Mouse (Mus musculus) lung, embryonic 16.5 days (tissue): ENCODE data around the gene Nmnat1. TPM values are rescaled to one million over a fixed set of nuclear protein-coding genes. Genes with fewer than 3 reads are reported as not detected.
"Not testable (repeated sequence)": the region's sequence is repeated elsewhere in the genome, so short reads cannot be mapped to it uniquely, and the experiment has no call there.

ENCODE experiments used
- ATAC-seq: fragments of 200-750 bp; cut with Nextera tagmentation; 2 replicates; pipeline ENCODE4 v1.8.0; 2017; ENCODE audit warnings: low read depth, mild to moderate bottlenecking, moderate library complexity
- H3K27ac ChIP-seq: fragments of 300-500 bp; sonication (generic); 2 replicates; pipeline ENCODE4 v1.5.1; 2014; ENCODE audit warnings: mild to moderate bottlenecking, control low read depth, low read length
- H3K27me3 ChIP-seq: fragments of 300-500 bp; sonication (generic); 2 replicates; pipeline ENCODE4 v1.6.1; 2014; ENCODE audit warnings: low read depth, low read length, mixed read lengths; ENCODE audit not compliant: control insufficient read depth, insufficient read depth
- H3K36me3 ChIP-seq: fragments of 300-500 bp; sonication (generic); 2 replicates; pipeline ENCODE4 v1.6.1; 2014; ENCODE audit warnings: low read length; ENCODE audit not compliant: control insufficient read depth, insufficient read depth
- H3K4me1 ChIP-seq: fragments of 300-500 bp; sonication (generic); replicated peaks from 2 replicates; pipeline ENCODE4 v1.6.1; 2014; ENCODE audit warnings: low read length, mixed read lengths; ENCODE audit not compliant: control insufficient read depth, insufficient read depth
- H3K4me2 ChIP-seq: fragments of 300-500 bp; sonication (generic); 2 replicates; pipeline ENCODE4 v1.6.1; 2014; ENCODE audit warnings: low read depth, low read length, control low read depth
- H3K4me3 ChIP-seq: fragments of 300-500 bp; sonication (generic); 2 replicates; pipeline ENCODE4 v1.5.1; 2014; ENCODE audit warnings: mild to moderate bottlenecking, low read length, control low read depth
- H3K9ac ChIP-seq: fragments of 300-500 bp; sonication (generic); 2 replicates; pipeline ENCODE4 v1.6.1; 2014; ENCODE audit warnings: low read length, control low read depth
- H3K9me3 ChIP-seq: fragments of 300-500 bp; sonication (generic); 2 replicates; pipeline ENCODE4 v1.6.1; 2016; ENCODE audit warnings: low read length; ENCODE audit not compliant: control insufficient read depth
- WGBS: fragments of 180-500 bp; shearing (Covaris S2); extraction: QIAGEN DNeasy Blood & Tissue Kit; methylation state at CpG from one replicate; pipeline ENCODE4 v1.1.7; 2014; 5-methylcytosine and 5-hydroxymethylcytosine counted together
- polyA plus RNA-seq: library from polyadenylated mRNA; unstranded; fragments of >200 nt; fragmentation: Nextera tagmentation; extraction: Ambion mirVana; gene quantifications from 2 replicates; pipeline ENCODE4 v1.2.1, GENCODE M21; 2015

Gene Nmnat1
- polyA plus RNA-seq, 1 experiment from 2014 or later: 11.9 TPM

DNA sequence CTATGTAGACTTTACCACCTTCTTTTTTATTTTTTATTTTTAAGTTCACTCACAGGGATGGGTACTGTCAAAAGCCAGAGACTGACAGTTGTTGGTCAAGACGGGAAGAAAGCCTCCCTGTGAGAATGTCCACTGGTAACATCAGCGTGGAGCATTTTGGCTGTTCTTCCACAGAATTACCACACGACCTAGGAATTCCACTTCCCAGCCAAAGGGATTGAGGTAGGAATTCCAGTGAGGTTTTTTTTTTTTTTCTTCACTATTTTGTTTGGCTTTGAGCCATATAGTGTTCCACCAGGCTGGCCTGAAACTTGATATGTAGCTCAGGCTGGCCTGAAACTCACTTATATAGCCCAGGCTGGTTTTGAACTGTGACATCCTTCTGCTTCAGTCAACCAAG lies 42.6 kb downstream of the Nmnat1 start:
- Histone ChIP-seq H3K36me3 (no peaks in the 10 kb centered on the region), H3K9ac (no peak overlapping the region), H3K4me2 (no peak overlapping the region), H3K9me3 (no peaks in the 10 kb centered on the region), H3K27ac (0 out of 2 replicates have a peak overlapping the region, but pooled peaks have one; percentile 38), H3K27me3 (no peaks in the 10 kb centered on the region), H3K4me1 (peaks cover 6% of the 10 kb centered on the region), H3K4me3 (no peak overlapping the region)
- no peak for ATAC-seq
- WGBS: 17% methylated on average over 3 of the region's 3 CpGs

DNA sequence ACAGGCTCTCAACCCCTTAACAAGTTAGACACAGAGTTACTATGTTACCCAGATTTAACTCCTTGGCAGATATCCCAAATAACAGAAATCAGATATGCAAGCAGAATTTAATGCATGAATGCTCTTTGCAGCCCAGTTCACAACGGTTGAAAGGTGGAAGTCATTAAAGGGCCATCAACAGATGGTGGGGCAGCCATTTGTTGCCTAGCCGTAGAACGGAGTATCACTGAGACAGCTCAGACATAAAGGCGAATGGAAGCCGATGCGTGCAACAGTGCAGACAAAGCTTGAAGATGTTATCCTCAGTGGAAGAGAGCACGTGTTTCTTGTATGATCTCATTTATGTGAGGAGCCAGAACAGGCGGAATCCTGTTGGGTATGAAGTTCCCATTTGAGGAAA lies 44.4 kb downstream of the Nmnat1 start:
- Histone ChIP-seq H3K36me3 (no peaks in the 10 kb centered on the region), H3K4me1 (no peaks in the 10 kb centered on the region; the same call in 1 of the 2 replicates), H3K27me3 (no peaks in the 10 kb centered on the region), H3K9me3 (no peaks in the 10 kb centered on the region), H3K4me2 (no peak overlapping the region), H3K27ac (no peak overlapping the region), H3K9ac (no peak overlapping the region), H3K4me3 (no peak overlapping the region)
- ATAC-seq: no peak
- 73% methylated on average over 8 of the region's 8 CpGs for WGBS

DNA sequence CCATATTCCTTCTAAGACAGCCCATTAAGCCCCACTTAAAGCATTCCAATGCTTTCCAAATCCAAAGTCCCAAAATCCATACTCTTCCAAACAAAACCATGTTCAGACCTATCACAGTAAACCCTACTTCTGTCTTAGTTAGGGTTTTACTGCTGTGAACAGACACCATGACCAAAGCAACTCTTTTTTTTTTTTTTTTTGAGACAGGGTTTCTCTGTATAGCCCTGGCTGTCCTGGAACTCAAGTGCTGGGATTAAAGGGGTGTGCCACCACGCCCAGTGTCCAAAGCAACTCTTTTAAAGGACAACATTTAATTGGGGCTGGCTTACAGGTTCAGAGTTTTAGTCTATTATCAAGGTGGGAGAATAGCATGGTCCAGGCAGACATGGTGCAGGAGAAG lies 53.1 kb downstream of the Nmnat1 start:
- not testable (repeated sequence) for H3K9ac ChIP-seq, H3K9me3 ChIP-seq, ATAC-seq, H3K36me3 ChIP-seq, H3K27me3 ChIP-seq, H3K4me1 ChIP-seq, H3K4me2 ChIP-seq, H3K4me3 ChIP-seq, H3K27ac ChIP-seq
- WGBS: 86% methylated on average over 1 of the region's 1 CpGs

DNA sequence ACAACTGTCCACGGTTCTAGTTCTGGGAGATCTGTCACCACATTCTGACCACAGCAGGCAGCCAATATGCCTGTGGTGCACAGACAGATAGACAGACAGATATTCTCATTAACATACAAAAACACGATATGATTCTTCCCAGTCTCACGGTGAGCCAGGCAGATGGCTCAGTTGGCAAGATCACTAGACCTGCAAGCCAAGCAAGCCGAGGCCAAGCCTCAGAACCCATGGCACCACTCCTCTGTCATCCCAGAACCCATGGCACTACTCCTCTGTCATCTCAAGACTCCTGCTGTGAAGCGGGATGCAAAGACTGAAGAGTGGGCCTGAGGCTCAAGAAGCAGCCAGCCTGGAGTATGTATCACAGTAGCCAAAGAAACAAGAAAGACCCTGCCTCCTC lies 55.4 kb downstream of the Nmnat1 start:
- Histone ChIP-seq H3K27me3 (no peaks in the 10 kb centered on the region), H3K36me3 (no peaks in the 10 kb centered on the region), H3K4me2 (no peak overlapping the region), H3K9ac (no peak overlapping the region), H3K4me1 (peaks cover 2% of the 10 kb centered on the region; the same call in 1 of the 2 replicates), H3K9me3 (no peaks in the 10 kb centered on the region), H3K27ac (no peak overlapping the region), H3K4me3 (no peak overlapping the region)
- 77% methylated on average over 5 of the region's 5 CpGs for WGBS
- no peak for ATAC-seq

DNA sequence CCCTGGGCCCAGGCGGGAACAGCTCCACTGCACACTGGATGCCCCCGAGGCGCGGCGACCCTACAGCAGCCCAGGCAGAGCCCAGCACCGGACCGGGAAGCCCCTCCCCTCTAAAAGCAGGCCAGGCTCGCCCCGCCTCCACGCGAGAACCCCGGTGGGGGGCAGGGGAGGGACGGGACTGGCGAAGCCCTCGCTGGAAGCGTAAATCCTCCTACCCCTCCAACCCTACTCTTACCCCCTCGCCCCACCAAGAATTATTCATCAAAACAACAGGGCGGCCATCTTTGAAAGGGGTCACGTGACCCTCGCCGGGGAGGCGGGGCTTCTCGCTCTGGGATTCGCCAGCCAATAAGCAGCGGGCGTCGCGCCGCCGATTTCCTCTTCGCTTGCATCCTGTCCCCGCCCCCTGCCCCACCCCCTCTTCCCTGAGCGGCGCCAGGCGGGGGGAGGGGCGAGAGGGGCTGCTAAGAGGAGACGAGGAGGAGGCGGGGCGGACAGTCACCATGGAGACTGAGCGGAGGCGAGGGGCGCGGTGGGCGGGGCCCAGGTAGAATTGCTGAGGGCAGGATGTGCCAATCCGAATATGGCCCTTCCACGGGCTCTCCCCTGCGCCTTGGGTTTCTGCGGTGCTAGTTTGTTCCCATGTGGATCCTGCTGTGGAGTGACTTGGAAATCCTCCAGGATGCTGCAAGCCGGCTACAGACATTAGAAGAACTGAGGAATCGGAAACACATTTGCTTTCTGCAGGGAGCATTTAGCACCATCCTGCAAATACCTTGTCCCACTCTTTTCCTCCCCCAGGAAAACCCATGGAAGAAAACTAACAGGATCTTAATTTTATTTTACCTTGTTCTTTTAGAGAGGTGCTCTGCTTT lies 58.4 kb downstream of the Nmnat1 start, which contains the start of gene Ube4b:
Ube4b (minus strand) TSS at position 425 of the 875 bp plus-strand sequence.
- WGBS: under 1% methylated on average over 44 of the region's 50 CpGs
- peak within 1 kb of the TSS; percentile 95 for H3K9ac ChIP-seq
- no peaks in the 10 kb centered on the region for H3K36me3 ChIP-seq
- H3K27me3 ChIP-seq: no peaks in the 10 kb centered on the region
- H3K4me3 ChIP-seq: peak within 1 kb of the TSS; percentile 95
- peak within 1 kb of the TSS; percentile 99 for H3K27ac ChIP-seq
- ATAC-seq: peak; percentile 94
- peak within 1 kb of the TSS; percentile 91 for H3K4me2 ChIP-seq
- no peaks in the 10 kb centered on the region for H3K9me3 ChIP-seq
- H3K4me1 ChIP-seq: peaks cover 5% of the 10 kb centered on the region; the same call in 1 of the 2 replicates

DNA sequence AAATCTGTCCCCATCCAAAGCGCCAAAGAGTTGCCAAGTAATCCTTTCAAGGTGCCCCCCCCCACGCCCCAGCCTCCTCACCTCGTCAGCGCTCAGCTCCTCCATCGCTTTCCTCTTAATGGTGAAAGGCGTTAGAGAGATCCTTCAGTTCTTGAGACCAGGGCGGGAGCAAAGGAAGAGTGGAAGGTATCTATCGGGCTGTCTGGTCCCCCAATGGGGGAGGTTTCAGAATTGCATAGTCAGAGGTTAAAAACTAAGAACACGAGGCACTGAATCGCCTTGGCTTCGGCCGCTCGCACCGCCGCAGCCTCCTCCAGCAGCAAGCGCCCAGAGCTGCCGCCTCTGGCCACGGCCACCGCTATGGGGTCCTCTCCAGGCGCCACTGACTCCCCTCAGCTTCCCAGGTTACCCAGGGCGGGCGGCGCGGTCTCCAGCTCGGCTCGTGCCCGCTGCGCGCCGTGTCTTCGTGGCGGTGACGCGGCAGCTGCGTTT lies 59.2 kb downstream of the Nmnat1 start:
- ATAC-seq: peak; percentile 70
- peak overlapping the region; percentile 95 for H3K4me3 ChIP-seq
- under 1% methylated on average over 35 of the region's 35 CpGs for WGBS

DNA sequence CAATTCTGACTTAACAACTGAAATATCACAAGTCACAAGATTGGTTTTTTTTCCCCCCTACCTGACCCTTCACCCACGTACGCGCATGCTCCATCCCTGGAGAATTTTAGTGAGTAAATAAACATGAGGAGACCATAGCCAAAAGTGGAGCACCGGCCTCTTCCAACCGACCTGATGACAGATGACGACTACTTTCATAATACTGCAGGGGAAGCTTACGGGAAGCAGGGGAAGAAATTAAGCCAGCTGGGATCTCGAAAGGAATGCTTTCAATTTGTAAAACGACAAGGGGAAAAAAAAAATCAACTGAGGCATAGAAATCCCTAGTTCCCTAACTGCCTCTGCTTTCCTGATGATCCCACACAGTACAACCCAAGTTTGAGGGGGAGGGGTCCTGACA lies 60.2 kb downstream of the Nmnat1 start:
- H3K9me3 ChIP-seq: no peaks in the 10 kb centered on the region
- ATAC-seq: no peak
- no peak overlapping the region for H3K27ac ChIP-seq
- H3K36me3 ChIP-seq: no peaks in the 10 kb centered on the region
- H3K4me2 ChIP-seq: peak overlapping the region; percentile 91
- H3K27me3 ChIP-seq: no peaks in the 10 kb centered on the region
- WGBS: 1% methylated on average over 9 of the region's 9 CpGs
- H3K9ac ChIP-seq: peak overlapping the region; percentile 95
- peaks cover 5% of the 10 kb centered on the region; the same call in 1 of the 2 replicates for H3K4me1 ChIP-seq
- H3K4me3 ChIP-seq: peak overlapping the region; percentile 95

More for the DNA sequence above, 59.2 kb downstream of the Nmnat1 start:
- Histone ChIP-seq H3K27ac (peak overlapping the region; percentile 99), H3K9me3 (no peaks in the 10 kb centered on the region), H3K36me3 (no peaks in the 10 kb centered on the region), H3K4me2 (peak overlapping the region; percentile 91), H3K4me1 (peaks cover 5% of the 10 kb centered on the region; the same call in 1 of the 2 replicates), H3K9ac (peak overlapping the region; percentile 95), H3K27me3 (no peaks in the 10 kb centered on the region)

DNA sequence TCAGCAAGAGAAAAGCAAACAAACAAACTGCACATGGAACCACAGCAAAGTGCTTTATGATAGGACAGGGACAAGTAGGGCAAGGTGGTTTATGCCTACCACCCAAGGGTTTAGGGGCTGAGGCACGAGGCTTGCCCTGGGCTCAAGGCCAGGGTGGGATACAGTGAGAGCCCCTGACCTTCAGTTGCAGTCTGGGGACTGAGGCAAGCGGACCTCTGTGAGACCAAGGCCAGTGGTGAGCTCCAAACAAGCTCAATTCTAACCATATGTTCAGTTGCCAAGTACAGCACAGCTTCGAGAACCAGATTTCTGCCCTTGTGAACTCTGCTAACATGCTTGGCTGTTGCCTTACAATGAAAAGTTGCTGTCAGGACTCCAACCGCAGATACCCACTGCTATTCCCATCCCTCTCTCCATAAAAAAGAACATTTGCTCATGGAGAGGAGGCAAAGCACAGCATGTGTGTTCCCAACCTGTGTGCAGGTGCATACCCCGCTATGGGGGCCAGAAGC lies 67.1 kb downstream of the Nmnat1 start:
- Histone ChIP-seq H3K4me2 (no peak overlapping the region), H3K9ac (no peak overlapping the region), H3K36me3 (no peaks in the 10 kb centered on the region), H3K4me1 (peaks cover 13% of the 10 kb centered on the region), H3K9me3 (no peaks in the 10 kb centered on the region), H3K27me3 (no peaks in the 10 kb centered on the region), H3K27ac (no peak overlapping the region), H3K4me3 (no peak overlapping the region)
- no peak for ATAC-seq
- 69% methylated on average over 5 of the region's 5 CpGs for WGBS
